Mouse (Mus musculus): ENCODE measurements around the gene Rer1. TPM values are rescaled to one million over a fixed set of nuclear protein-coding genes. Genes with fewer than 3 reads are reported as not detected.

Gene Rer1
- polyA plus RNA-seq, 1 experiment from 2014 or later, result 297 TPM

- Histone ChIP-seq H3K9me3 (ENCODE audit: control insufficient read depth) (no peaks in the 10 kb centered on the region), H3K27ac (ENCODE audit: low read depth, low read length) (peak overlapping the region; percentile 67), H3K4me2 (replicated peaks; ENCODE audit: low read depth) (peak overlapping the region; percentile 55), H3K9ac (ENCODE audit: low read depth, low read length) (0 out of 2 replicates have a peak overlapping the region, but pooled peaks have one; percentile 13), H3K4me1 (replicated peaks; ENCODE audit: control insufficient read depth, insufficient read depth, low read length) (peaks cover 9% of the 10 kb centered on the region), H3K4me3 (ENCODE audit: low read depth, low read length) (peak overlapping the region; percentile 31), H3K27me3 (replicated peaks; ENCODE audit: control insufficient read depth, insufficient read depth, low read length) (no peaks in the 10 kb centered on the region), H3K36me3 (ENCODE audit: control insufficient read depth, insufficient read depth) (peaks cover 4% of the 10 kb centered on the region)
- ATAC-seq, result peak; percentile 71
- no peak for TF ChIP-seq CTCF (IDR thresholded peaks at IDR 0.05; ENCODE audit: low read depth)
- 16% methylated on average over 3 of the region's 3 CpGs for WGBS
These were observed 22.3 kb downstream of the Rer1 start for GRCm38 (mm10) chr4:155063895-155064294.

DNA sequence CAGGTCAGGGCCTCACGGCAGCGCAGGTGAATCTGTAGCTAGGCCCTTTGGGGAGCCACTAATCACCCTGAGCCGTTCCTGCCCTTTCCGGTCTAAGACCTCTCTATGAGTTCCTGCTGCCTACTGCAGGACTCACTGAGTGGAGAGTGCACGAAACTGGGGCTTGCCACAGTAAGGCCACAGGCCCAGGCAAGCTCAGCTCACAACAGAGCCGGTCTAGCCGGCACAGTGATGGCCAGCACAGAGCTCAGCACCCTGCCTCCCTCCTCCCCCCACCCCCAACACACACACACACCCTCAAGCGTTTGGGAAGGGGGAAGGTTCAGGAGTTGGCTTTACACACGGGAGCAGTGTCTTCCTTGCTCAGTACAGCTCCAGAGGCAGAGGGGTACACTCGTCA lies 27.9 kb downstream of the Rer1 start:
- Histone ChIP-seq H3K27ac (ENCODE audit: low read depth, low read length) (no peak overlapping the region), H3K27me3 (replicated peaks; ENCODE audit: control insufficient read depth, insufficient read depth, low read length) (no peaks in the 10 kb centered on the region), H3K9me3 (ENCODE audit: control insufficient read depth) (no peaks in the 10 kb centered on the region), H3K4me1 (replicated peaks; ENCODE audit: control insufficient read depth, insufficient read depth, low read length) (peaks cover 4% of the 10 kb centered on the region; the same call in 1 of the 2 replicates), H3K4me3 (ENCODE audit: low read depth, low read length) (no peak overlapping the region), H3K9ac (ENCODE audit: low read depth, low read length) (no peak overlapping the region), H3K4me2 (replicated peaks; ENCODE audit: low read depth) (0 out of 2 replicates have a peak overlapping the region, but pooled peaks have one; percentile 13), H3K36me3 (ENCODE audit: control insufficient read depth, insufficient read depth) (no peaks in the 10 kb centered on the region; the same call in 1 of the 2 replicates)
- no peak for TF ChIP-seq CTCF (IDR thresholded peaks at IDR 0.05; ENCODE audit: low read depth)
- no peak for ATAC-seq
- WGBS, result 36% methylated on average over 10 of the region's 10 CpGs

GRCm38 (mm10) chr4:155056724-155057123 lies 29.5 kb downstream of the Rer1 start, which contains the start of gene Plch2:
TSS of gene Plch2 (minus strand) at chr4:155056784.
- H3K27ac ChIP-seq (ENCODE audit: low read depth, low read length), result no peak within 1 kb of the TSS
- no peaks in the 10 kb centered on the region; the same call in 1 of the 2 replicates for H3K36me3 ChIP-seq (ENCODE audit: control insufficient read depth, insufficient read depth)
- H3K9ac ChIP-seq (ENCODE audit: low read depth, low read length), result no peak within 1 kb of the TSS
- H3K9me3 ChIP-seq (ENCODE audit: control insufficient read depth), result no peaks in the 10 kb centered on the region
- H3K27me3 ChIP-seq (replicated peaks; ENCODE audit: control insufficient read depth, insufficient read depth, low read length), result no peaks in the 10 kb centered on the region
- H3K4me1 ChIP-seq (replicated peaks; ENCODE audit: control insufficient read depth, insufficient read depth, low read length), result peaks cover 4% of the 10 kb centered on the region; the same call in 1 of the 2 replicates
- 68% methylated on average over 10 of the region's 10 CpGs for WGBS
- ATAC-seq, result no peak
- TF ChIP-seq CTCF (IDR thresholded peaks at IDR 0.05; ENCODE audit: low read depth), result no peak
- no peak within 1 kb of the TSS for H3K4me3 ChIP-seq (ENCODE audit: low read depth, low read length)
- H3K4me2 ChIP-seq (replicated peaks; ENCODE audit: low read depth), result no peak within 1 kb of the TSS

DNA sequence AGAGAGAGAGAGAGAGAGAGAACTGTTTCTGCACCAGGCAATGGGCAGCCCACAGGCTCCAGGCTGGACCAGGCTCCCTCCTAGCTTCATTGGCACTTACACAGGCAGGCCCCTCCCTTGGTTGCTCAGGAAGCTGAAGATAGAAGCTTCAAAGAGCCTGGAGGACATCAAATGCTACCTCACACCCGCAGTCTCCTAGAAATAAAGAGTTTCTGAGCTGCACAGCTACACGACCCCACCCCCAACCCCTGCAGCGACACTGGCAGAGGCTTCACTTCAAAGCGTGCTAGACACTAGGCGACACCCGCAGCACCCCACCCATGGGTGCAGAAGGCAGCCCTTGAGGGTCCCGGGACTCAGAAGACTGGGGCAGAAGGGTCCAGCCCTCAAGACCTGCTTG lies 36.1 kb downstream of the Rer1 start:
- TF ChIP-seq CTCF (IDR thresholded peaks at IDR 0.05; ENCODE audit: low read depth), result no peak
- H3K27ac ChIP-seq (ENCODE audit: low read depth, low read length), result no peak overlapping the region
- no peak overlapping the region for H3K9ac ChIP-seq (ENCODE audit: low read depth, low read length)
- H3K4me3 ChIP-seq (ENCODE audit: low read depth, low read length), result no peak overlapping the region
- no peak for ATAC-seq
- H3K27me3 ChIP-seq (replicated peaks; ENCODE audit: control insufficient read depth, insufficient read depth, low read length), result no peaks in the 10 kb centered on the region
- H3K9me3 ChIP-seq (ENCODE audit: control insufficient read depth), result no peaks in the 10 kb centered on the region
- peaks cover 7% of the 10 kb centered on the region for H3K36me3 ChIP-seq (ENCODE audit: control insufficient read depth, insufficient read depth)
- WGBS, result 82% methylated on average over 7 of the region's 7 CpGs
- no peaks in the 10 kb centered on the region for H3K4me1 ChIP-seq (replicated peaks; ENCODE audit: control insufficient read depth, insufficient read depth, low read length)
- H3K4me2 ChIP-seq (replicated peaks; ENCODE audit: low read depth), result no peak overlapping the region

GRCm38 (mm10) chr4:155046636-155047035 lies 39.5 kb downstream of the Rer1 start:
- TF ChIP-seq CTCF (IDR thresholded peaks at IDR 0.05; ENCODE audit: low read depth), result no peak
- WGBS, result 86% methylated on average over 14 of the region's 14 CpGs

DNA sequence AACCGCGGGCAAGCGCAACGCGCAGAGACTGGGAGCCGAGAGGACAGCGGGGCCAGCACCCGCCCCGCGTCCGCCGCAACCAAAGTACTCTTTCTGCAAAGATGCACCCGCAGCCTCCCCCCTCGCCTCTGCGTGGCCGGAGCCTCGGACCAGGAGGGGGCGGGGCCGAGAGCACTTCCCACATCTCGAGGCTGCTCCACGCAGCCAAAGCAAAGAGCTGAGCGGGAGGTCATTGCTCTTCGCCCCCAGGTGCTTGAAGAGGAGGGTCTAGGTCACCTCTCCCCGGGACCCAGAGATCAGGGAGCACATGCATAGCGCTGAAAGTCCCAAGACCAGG lies 42.9 kb downstream of the Rer1 start:
- H3K36me3 ChIP-seq (ENCODE audit: control insufficient read depth, insufficient read depth), result peaks cover 7% of the 10 kb centered on the region
- H3K9me3 ChIP-seq (ENCODE audit: control insufficient read depth), result no peaks in the 10 kb centered on the region
- H3K27ac ChIP-seq (ENCODE audit: low read depth, low read length), result no peak overlapping the region
- no peak overlapping the region for H3K9ac ChIP-seq (ENCODE audit: low read depth, low read length)
- whole genome bisulfite sequencing, result 27% methylated on average over 24 of the region's 25 CpGs
- 0 out of 2 replicates have a peak overlapping the region, but pooled peaks have one; percentile 9 for H3K4me3 ChIP-seq (ENCODE audit: low read depth, low read length)
- ATAC-seq, result no peak
- H3K27me3 ChIP-seq (replicated peaks; ENCODE audit: control insufficient read depth, insufficient read depth, low read length), result peaks cover 8% of the 10 kb centered on the region; the same call in 1 of the 2 replicates
- no peak for TF ChIP-seq CTCF (IDR thresholded peaks at IDR 0.05; ENCODE audit: low read depth)
- no peaks in the 10 kb centered on the region for H3K4me1 ChIP-seq (replicated peaks; ENCODE audit: control insufficient read depth, insufficient read depth, low read length)
- peak overlapping the region; percentile 25 for H3K4me2 ChIP-seq (replicated peaks; ENCODE audit: low read depth)

More at GRCm38 (mm10) chr4:155046636-155047035, 39.5 kb downstream of the Rer1 start:
- H3K4me1 ChIP-seq (replicated peaks; ENCODE audit: control insufficient read depth, insufficient read depth, low read length), result no peaks in the 10 kb centered on the region
- ATAC-seq, result no peak
- peaks cover 8% of the 10 kb centered on the region; the same call in 1 of the 2 replicates for H3K27me3 ChIP-seq (replicated peaks; ENCODE audit: control insufficient read depth, insufficient read depth, low read length)
- H3K4me3 ChIP-seq (ENCODE audit: low read depth, low read length), result no peak overlapping the region
- H3K9me3 ChIP-seq (ENCODE audit: control insufficient read depth), result no peaks in the 10 kb centered on the region
- no peak overlapping the region for H3K4me2 ChIP-seq (replicated peaks; ENCODE audit: low read depth)
- no peak overlapping the region for H3K27ac ChIP-seq (ENCODE audit: low read depth, low read length)
- peaks cover 7% of the 10 kb centered on the region for H3K36me3 ChIP-seq (ENCODE audit: control insufficient read depth, insufficient read depth)
- no peak overlapping the region for H3K9ac ChIP-seq (ENCODE audit: low read depth, low read length)

Measured in intestine, postnatal 0 days (tissue).